Mouse (Mus musculus) ES-Bruce4 (cell line): ENCODE data around the gene Tubg2.

Experiments
- CTCF ChIP-seq: IDR thresholded peaks from one replicate; pipeline ENCODE4 v1.8.1; 2011; ENCODE audit warnings: low read depth, low read length
- POLR2A ChIP-seq: IDR thresholded peaks from one replicate; pipeline ENCODE4 v1.8.1; 2011; ENCODE audit warnings: low read length; ENCODE audit not compliant: insufficient read depth

DNA sequence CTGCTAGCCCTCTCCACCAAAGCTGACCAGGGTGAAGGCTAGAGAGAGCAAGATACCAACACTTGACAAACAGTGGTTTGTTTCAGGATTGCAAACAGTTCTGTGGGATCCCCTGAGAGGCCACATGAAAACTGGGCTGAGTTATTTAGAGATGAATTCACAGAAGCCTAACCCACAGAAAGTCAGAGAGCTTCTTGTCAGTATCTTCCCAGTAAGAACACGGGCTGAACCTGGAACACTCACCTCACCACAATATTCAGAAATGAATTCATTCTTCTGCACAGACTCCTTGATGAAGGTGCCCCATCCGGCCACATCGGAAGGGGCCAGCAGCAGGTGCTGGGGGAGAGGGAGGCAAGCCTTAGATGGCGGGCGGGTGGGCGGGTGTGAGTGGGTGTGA lies 38.9 kb downstream of the Tubg2 start:
- TF ChIP-seq CTCF (no peak), POLR2A (no peak)
